Mouse (Mus musculus) kidney, postnatal 25 days (tissue): ENCODE measurements around the gene Larp4.

Experiments
- DNase-seq, 2 experiments: peaks; one replicate each; pipeline ENCODE4 v3.0.0; 2021; ENCODE audit warnings: mixed read lengths in 2 of 2

Gene Larp4

GRCm38 (mm10) chr15:100006180-100006579 is 36.3 kb downstream of the Larp4 start:
- DNase-seq: no peak

GRCm38 (mm10) chr15:100018280-100018899 is 48.5 kb downstream of the Larp4 start:
- DNase-seq: no peak

GRCm38 (mm10) chr15:100021175-100021574 is 51.3 kb downstream of the Larp4 start:
- no peak for DNase-seq

- peak; percentile 52 to 73 for DNase-seq
Observed at GRCm38 (mm10) chr15:100022923-100023322, 53.1 kb downstream of the Larp4 start.

GRCm38 (mm10) chr15:100025076-100025834 is 55.4 kb downstream of the Larp4 start:
- no peak for DNase-seq

- no peak for DNase-seq
Observed at GRCm38 (mm10) chr15:100028133-100028532, 58.3 kb downstream of the Larp4 start.

- DNase-seq: no peak
Observed at GRCm38 (mm10) chr15:100029497-100029896, 59.6 kb downstream of the Larp4 start.

GRCm38 (mm10) chr15:100029900-100030299 is 60.0 kb downstream of the Larp4 start:
- no peak for DNase-seq

GRCm38 (mm10) chr15:100032546-100032945 is 62.7 kb downstream of the Larp4 start:
- DNase-seq: no peak

- DNase-seq: peak; percentile 96 to 98
Observed at GRCm38 (mm10) chr15:100038470-100038971, 68.7 kb downstream of the Larp4 start, which contains the start of gene Dip2b. Dip2b (plus strand) TSS chr15:100038664.

- DNase-seq: peak; percentile 35 to 62
Observed at GRCm38 (mm10) chr15:100039001-100039701, 69.3 kb downstream of the Larp4 start.

- DNase-seq: no peak
Observed at GRCm38 (mm10) chr15:100040541-100041266, 70.8 kb downstream of the Larp4 start.

- no peak for DNase-seq
Observed at GRCm38 (mm10) chr15:100041267-100042047, 71.6 kb downstream of the Larp4 start.

GRCm38 (mm10) chr15:100042048-100042400 is 72.2 kb downstream of the Larp4 start:
- DNase-seq: no peak

GRCm38 (mm10) chr15:100045576-100045975 is 75.7 kb downstream of the Larp4 start:
- DNase-seq: peak in 1 of 2 experiments; percentile 49

- DNase-seq: no peak
Observed at GRCm38 (mm10) chr15:100049496-100050087, 79.7 kb downstream of the Larp4 start.

GRCm38 (mm10) chr15:100050940-100051339 is 81.1 kb downstream of the Larp4 start:
- no peak for DNase-seq

- no peak for DNase-seq
Observed at GRCm38 (mm10) chr15:100052726-100053125, 82.9 kb downstream of the Larp4 start.

- DNase-seq: peak in 1 of 2 experiments; percentile 48
Observed at GRCm38 (mm10) chr15:100056397-100056908, 86.6 kb downstream of the Larp4 start.

- no peak for DNase-seq
Observed at GRCm38 (mm10) chr15:100057698-100058097, 87.8 kb downstream of the Larp4 start.

GRCm38 (mm10) chr15:100058143-100058542 is 88.3 kb downstream of the Larp4 start:
- no peak for DNase-seq
